Mouse (Mus musculus) T-helper 2 cell (primary cell): ENCODE measurements around the gene Nectin2.
"Not testable (repeated sequence)": the region's sequence is repeated elsewhere in the genome, so short reads cannot be mapped to it uniquely, and the experiment has no call there.

Experiments
- in situ Hi-C: fragments of 300-600 bp; cut with MboI, MseI; formaldehyde crosslinking; loops from one replicate; pipeline ENCODE4 v1.15.1; 2025; ENCODE audit warnings: high pct_unique_total_duplicates

The Nectin2 gene

DNA sequence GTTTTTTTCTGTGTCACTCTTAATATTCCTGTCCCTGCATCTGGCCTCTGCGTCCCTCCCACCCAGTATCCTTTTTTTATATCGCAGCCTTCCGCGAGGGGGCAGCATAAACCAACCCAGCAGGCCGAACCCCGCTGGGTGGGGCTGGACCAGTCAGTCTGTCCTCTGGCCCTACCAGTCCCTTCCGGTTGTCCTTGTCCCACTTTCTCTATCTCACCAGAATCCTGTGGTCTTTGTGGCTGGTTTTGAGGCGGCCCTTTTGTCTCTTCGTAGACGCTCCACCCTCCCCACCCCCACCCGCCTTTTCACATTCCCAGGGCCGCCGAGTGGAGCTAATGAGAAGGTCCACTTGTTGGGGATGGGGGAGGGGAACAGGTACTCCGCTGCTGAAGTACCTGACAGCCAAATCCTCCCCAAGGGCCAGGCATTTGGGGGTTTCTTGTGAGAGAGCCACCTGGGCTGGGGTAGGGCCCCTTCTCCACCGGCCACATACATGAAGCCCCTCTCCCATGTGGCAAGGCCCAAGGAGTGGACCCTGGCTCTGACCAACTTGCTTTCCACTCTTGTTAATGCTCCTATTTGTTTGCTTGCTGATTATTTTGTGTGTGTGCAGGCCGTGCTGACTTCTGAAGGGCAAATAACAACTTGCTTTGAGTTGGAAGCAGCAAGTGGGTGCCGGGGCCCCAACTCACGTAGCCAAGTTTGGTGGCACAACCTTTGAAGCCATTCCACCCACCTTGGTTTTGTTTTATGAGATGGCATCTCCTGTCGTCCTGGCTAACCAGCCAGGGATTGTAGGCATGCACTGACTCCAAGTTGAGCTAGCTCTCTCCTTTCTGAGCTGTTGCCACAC, at the start of gene Nectin2:
Nectin2 (minus strand) TSS at position 267 of the 853 bp plus-strand sequence.
- in situ Hi-C loops = loop anchor here (5.0 kb wide), 1 partner anchor 37 kb away; no protein-coding TSS in a partner anchor

DNA sequence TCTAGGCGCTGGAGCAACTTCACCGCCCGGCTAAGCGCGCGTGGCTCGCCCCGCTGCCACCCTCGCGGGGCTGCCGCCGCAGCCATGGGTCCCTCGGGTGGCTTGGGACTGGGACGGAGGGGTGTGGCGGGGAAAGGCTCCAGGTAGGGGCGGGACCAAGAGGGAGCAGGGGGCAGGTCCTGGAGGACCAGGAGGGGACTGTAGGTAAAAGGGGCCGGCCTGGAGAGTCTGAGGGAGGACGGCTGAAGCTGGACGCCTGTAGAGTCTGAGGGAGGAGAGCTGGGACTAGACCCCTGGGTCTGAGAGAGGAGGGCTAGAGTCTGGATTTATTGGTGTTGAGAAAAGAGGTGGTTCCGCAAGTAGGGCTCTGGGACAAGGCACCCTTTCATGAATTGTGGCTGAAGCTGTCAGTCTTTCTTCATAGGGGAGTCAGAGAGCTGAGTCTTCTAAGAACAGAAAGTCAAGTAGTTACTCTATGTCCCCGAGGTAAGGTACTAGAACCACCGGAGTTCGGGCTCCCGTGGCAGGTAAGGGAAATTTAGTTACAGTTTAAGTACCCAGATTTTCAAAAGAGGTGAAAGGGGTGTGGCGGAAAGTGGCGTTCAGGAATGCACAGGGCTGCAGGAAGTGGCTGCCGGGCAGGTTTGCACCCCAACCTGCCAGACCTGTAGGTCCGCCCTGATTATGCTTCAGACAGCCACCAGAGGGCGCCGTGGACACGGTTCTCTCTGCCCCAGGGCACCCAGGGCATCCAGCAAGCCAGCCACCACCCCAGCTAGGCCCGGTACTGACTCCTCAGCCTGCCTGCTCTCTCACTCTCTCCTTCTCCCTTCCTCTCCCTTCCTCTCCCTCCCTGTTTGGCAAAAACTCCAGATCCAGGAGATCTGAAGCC, 46.7 kb upstream of the Nectin2 start, which contains the start of gene Cblc:
Cblc (minus strand) TSS at position 113 of the 892 bp plus-strand sequence.
- in situ Hi-C loops = no loop called here

DNA sequence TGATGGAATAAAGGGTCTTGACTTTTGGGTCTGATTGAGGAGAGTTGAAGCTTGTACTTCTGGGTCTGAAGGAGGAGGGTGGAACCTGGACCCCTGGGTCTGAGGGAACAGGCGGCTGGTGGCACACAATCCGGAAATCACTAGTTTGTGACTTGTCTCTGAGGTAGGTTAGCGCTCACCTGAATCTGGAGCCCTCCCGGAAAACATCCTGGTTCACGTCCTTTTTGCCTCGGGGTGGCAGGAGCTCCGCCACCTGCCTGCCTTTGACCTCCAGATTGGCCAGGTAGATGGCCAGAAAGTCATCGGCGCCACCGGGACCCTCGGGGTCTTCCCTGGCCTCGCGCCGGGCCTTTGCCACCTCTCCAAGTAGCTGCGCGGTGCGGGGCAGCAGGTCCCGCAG, 46.0 kb upstream of the Nectin2 start:
- in situ Hi-C loops = no loop called here

DNA sequence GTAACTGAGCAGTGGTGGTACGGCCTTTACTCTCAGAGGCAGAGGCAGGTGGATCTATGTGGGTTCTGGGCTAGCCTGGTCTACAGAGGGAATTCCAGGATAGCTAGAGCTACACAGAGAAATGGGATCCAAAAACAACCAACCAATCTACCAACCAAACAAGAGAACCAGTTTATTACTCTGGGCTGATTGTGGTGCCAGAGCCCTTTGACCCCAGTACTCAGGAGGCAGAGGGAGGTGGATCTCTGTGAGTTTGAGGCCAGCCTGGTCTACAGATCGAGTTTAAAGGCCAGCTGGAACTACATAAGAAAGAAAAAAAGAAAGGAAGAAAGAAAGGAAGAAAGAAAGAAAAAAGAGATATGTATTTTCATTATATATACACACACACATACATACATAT, 45.0 kb upstream of the Nectin2 start:
- in situ Hi-C loops = no loop called here

DNA sequence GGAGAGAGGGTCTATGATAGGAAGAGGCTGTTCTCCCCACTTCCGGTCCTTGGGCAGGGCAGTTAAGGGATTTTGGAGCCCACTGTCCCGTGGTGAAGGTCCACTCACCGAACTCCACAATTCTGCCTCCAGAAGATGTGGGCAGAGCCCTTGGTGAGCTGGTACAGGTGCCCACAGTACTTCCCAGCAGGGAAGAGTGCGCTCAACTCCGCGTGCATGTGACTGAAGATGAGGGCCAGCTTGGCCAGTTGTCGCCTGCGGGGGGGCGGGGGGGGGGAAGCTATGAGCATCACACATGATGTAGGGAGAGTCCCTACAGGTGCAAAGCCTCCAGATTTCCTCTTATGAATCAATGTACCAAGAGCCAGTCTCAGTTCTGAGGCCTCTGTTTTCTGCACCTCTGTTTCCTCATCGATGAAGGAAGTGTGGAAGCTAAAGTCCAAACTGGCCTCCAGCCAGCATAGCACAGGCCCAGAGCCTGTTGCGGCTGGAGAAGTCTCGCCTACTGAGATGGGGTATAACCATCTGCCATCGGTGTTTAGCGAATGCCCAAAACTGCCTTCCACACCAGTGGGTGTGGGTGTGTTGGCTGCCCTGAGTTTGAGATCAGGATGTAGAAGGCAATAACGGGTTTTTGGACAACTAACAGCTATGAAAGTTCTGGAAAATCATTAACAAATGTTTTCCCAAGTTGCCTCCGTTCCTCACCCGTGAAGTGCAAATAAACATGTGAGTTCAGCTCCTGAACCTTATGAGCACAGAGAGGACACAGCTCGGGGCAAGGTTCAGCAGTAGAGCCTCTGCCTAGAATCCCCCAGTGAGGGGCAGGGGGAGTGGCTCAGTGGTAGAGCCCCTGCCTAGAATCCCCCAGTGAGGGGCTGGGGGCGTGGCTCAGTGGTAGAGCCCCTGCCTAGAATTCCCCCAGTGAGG, 42.7 kb upstream of the Nectin2 start:
- in situ Hi-C loops = no loop called here

DNA sequence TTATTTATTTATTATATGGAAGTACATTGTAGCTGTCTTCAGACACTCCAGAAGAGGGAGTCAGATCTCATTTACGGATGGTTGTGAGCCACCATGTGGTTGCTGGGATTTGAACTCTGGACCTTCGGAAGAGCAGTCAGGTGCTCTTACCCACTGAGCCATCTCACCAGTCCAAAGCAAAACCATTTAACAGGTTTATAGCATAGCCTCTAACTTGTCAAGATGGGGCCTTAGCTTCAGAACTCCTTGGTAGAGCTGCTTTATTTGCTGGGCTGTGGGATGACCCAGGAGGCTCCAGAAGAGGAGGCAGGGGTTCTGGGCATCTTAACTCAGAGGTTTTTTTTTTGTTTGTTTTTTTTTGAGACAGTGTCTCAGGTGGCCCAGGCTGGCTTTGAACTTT, 41.2 kb upstream of the Nectin2 start:
- in situ Hi-C loops = not testable (repeated sequence)

DNA sequence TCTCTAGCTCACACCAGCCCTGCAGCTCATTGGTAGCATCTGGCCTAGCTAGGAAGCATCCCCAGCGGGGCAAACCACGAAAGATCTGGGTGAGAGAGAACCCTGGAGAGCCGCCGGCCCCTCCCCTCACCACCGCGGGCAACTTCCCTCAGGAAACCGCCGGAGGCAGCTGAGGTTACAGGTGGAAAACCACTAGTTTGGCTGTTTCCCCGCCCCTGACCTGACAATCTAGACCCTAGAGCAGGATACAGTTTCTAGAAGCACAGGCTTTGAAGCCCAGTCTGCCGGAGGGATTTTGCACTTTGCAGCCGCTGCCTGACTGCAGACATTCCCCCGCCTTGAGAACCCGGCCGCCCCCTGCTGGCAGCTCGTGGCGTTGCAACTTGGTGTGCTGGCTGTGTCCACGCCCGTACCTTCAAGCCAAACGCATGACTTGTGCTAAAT, 39.6 kb upstream of the Nectin2 start:
- in situ Hi-C loops = loop anchor here (5.0 kb wide), 1 partner anchor 38 kb away; the partner anchor contains the start of gene Nectin2

DNA sequence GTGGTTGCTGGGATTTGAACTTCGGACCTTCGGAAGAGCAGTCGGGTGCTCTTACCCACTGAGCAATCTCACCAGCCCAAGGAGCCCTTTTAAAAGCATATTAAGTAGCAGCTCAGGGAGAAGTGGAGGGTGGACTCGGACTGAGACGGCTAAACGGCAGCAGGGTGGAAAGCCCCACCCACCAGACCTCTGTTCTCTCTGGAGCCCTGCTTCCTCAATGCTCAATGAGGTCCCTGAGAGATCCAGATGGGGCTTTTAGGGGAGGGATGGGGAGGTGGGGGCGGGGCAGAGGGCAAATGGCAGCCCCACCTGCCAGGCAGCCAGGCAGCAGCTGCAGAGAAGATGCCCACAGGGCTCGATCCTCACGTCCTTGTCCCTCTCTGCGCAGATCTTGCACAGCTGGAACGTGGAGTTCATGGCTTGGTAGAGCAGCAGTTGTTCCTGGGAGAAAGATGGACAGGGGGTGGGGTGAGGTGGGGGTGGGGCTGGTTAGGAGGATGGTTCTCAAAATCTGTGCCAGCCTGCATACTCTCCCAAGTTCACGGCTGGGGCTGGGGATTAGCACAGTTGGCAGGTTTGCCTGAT, 35.7 kb upstream of the Nectin2 start:
- in situ Hi-C loops = loop anchor here (5.0 kb wide), 1 partner anchor 34 kb away; the partner anchor contains the start of gene Nectin2

DNA sequence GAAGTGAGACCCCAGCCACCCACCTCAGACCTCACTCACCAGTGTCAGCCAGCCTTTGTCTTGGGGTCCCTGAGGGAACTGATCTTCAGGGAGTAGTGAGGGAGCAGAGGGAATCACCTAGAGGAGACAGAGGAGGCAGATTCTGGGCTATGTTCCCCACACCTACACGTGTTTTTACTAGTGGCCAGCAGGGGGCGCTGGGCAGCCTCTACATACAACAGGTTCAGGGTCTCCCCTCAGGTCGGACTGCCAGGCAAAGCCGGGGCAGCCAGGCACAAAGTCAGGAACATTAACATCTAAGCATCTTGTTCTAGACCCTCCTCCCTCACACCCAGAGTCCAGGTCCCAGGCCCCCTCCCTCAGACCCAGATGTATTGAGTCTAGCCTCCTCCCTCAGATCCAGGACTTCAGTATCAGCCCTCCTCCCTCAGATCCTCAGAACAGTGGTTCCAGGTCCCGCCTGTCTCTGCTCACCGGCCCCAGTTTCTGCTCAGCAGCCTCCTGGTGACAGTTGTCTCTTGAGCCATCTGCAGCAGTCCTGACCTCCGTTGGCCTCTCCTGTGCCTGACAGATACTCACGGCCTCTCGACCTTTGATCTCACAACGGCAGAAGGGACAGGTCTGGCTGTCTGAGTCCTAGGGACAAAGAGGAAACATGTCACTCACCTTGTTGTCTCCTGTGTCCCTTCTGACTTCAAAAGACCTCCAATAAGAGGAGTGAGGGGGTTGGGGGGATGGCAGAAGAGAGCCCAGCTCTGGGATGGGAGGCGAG, 34.7 kb upstream of the Nectin2 start:
- in situ Hi-C loops = loop anchor here (5.0 kb wide), 1 partner anchor 33 kb away; the partner anchor contains the start of gene Nectin2

DNA sequence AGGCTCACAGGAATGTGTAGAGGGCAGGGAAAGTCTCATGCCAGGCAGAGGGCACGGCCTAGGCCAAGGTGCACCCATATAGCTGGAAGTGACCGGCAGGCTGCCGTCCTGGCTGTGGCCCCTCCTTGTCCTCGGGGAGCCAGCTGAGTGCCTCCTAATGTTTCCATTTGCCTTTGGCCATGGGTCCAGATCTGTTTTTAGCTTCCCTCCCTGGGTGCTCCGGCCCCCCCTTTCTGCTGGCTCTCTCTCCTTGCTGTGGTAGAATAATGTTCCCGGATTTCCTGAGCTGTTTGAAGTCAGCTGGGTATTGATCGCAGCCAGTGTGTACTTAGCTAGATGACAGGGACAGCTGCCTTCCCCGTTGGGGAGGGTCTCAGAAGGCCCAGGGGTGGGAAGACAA, 33.3 kb upstream of the Nectin2 start:
- in situ Hi-C loops = no loop called here

DNA sequence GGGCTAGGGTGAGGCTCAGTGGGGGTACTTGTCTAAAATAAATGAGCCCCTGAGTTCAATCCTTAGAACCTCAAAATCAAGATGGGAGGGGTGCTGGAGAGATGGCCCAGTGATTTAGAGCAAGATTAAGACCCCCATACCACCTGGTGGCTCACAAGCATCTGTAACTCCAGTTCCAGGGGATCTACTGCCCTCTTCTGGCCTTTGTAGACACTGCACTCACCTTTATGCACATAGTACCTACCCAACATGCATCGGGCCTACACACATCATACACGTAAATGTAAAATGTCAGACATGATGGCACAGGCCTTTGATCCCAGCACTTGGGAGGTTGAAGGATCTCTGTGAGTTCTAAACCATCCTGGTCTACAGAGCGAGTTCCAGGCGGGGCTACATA, 32.4 kb upstream of the Nectin2 start:
- in situ Hi-C loops = no loop called here

DNA sequence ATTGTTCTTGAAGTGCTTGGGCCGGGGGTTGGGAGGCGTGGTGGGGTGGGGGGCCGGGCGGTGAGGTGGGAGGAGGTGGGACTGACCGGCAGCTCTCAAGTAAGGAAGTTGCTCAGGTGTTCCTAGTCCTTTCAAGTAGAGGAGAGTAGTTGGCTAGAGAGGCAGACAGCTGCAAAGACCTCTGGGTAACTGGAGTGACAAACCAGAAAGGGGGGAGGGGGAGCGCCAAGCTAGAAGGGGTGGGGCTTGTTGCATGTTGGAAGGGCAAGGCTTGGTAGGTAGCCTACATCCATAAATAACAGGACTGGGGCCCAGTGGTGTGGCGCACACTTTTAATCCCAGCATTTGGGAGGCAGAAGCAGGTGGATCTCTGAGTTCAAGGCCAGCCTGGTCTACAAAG, 31.5 kb upstream of the Nectin2 start:
- in situ Hi-C loops = no loop called here

DNA sequence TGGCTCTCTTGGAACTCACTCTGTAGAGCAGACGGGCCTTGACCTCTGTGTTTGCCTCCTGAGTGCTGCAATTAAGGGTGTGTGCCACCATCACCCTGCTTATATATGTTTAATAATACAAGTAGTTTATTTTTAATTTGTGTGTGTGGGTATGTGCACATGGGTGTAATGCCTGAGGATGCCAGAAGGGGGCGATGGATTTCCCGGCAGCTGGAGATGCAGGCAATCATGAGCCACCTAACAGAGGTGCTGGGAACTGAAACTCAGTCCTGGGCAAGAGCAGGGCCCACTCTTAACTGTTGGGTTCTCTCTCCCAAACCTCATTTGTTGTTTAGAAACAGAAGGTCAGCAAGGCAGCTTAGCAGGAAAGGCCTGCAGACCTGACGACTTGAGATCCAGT, 29.6 kb upstream of the Nectin2 start:
- in situ Hi-C loops = no loop called here

DNA sequence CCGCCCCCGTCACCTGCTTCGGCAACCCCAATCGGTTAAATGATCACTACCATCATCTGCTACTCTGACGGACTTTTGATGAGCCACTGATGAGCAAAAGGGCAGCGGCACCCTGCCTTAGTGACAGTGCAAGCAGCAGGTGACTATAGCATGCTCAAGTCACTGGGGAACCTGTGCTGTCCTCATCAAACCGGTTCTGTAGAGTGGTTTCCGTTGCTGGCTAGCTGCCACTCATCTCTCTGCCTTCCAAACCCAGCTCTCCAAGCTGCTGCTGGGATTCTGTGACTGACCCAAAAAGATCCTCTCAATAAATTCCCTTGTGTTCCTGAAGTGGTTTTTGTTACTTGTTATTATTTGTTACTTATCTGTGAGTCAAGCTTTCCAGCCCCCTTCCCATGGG, 28.4 kb upstream of the Nectin2 start:
- in situ Hi-C loops = no loop called here

DNA sequence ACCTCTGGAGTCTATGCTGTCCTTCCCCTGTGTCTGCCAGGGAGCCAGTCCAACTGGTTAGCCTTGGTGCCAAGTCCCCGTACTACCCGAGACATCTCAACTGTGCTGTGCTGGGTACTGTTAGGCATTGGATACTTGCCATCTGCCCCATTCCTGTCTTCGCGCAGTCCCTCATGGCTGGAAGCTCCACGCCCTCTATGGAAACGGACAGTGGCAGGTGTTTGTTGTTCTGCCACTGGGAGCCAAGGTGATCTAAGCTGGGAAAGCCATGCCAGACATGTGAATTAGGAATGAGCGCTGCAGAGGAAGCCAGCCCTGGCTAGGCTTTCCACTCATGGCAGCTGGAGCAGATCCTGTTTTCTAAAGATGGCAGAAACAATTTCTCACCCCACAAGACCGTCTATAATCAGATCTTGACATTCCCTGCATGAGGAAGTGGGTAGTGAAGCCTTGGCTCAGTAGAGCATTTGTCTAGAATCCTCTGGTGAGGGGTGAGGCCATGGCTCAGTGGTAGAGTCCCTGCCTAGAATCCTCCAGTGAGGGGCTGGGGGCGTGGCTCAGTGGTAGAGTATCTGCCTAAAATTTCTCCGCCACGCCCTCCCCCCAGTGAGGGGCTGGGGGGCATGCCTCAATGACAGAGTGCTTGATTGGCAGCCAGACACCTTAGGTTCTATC, 26.9 kb upstream of the Nectin2 start:
- in situ Hi-C loops = no loop called here

DNA sequence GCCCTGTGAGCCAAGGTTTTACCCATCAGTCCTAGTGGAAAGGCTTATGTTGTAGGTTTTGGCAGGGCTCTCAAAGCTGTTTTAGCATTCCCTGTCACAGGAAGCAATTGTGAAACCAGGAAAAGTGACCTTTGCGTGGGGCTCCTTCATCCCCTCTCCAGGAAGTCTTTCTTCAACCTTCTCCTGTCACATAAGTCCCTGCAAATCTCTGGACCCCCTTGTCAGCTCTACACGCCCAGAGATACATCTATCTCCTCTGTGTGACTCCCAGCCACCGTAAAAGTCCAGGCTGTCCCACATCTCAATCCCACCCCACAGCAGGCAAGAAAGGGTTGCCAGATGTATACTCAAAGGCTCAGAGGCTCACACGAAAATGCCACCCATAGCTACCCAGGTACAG, 21.4 kb upstream of the Nectin2 start:
- in situ Hi-C loops = no loop called here

DNA sequence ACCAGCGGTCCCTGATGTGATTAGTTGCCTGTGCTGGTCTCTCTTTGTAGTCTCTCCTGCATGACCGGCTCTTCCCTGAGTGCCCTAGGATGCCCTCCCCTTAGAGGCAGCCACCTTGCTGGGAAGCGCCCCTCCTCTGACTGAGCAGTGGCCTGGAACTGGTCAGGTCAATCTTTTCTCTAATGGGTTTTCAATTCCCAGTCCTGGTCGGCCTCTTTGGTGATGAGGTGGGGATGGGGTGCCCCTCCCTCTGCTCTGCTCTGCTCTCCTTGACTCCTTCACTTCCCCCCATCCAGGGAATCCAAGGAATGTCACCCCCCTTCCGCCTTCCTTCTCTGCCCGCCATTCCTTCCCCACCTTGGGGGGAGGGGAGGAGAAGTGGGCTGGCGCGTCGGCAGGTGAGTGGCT, 20.7 kb upstream of the Nectin2 start, which contains the start of gene Bcam:
Bcam (minus strand) TSS at position 33 of the 408 bp plus-strand sequence.
- in situ Hi-C loops = no loop called here

DNA sequence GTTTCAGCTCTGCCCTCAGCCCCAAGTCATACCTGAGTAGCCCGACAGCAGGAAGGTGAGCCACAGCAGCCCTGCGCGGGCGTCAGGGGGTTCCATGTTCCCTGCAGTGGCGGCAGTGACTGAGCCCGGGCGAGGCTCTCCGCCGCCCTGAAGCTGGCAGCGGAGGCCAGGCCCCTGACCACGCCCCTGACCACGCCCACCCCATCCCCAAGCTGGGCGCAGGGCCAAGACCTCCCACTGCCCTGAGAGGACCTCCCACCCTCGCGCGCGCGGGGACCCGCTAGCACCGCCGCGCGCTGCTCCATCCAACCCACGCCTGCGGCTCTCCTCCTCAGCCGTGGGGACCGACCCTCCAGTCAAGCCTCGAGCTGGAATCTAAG, 20.1 kb upstream of the Nectin2 start:
- in situ Hi-C loops = no loop called here
